Mouse (Mus musculus) left cerebral cortex, adult 8-10 months (tissue): ENCODE measurements around the gene Rasal3. TPM values are rescaled to one million over a fixed set of nuclear protein-coding genes. Genes with fewer than 3 reads are reported as not detected.

Source experiments
- DNase-seq, 2 experiments: peaks; one replicate each; pipeline ENCODE4 v3.0.0; 2022; ENCODE audit warnings: low spot score in 2 of 2
- microRNA-seq, 2 experiments: library from miRNA; unstranded; fragments of <30 nt; microRNA quantifications; one replicate each; pipeline ENCODE4 v1.2.0; 2022
- total RNA-seq, 4 experiments: library from RNA; stranded (reverse); gene quantifications; 2 replicates each; pipeline ENCODE4 v1.2.4; 2022

The Rasal3 gene
- total RNA-seq, 4 experiments from 2014 or later: 3.8 to 11.5 (median 7.6) TPM

DNA sequence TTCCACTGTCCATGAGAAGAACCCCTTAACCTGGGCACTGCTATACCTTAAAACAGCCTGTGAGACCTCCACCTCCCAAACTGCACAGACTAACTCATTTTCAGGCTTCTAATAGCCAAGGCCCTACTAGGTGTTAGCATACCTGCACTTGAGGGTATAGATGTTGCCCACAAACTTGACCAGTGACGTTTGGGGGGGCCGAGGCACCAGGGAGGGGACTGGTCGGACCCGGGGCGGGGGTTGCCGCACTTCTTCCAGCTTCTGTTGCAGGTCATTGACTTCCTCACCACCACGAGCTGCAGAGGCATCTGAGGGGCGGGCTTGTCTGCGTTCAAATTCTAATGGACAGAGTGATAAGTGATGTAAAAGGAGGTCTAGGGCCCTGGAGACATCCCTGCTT lies 47.1 kb downstream of the Rasal3 start:
- DNase-seq: peak in 1 of 2 experiments; percentile 12

DNA sequence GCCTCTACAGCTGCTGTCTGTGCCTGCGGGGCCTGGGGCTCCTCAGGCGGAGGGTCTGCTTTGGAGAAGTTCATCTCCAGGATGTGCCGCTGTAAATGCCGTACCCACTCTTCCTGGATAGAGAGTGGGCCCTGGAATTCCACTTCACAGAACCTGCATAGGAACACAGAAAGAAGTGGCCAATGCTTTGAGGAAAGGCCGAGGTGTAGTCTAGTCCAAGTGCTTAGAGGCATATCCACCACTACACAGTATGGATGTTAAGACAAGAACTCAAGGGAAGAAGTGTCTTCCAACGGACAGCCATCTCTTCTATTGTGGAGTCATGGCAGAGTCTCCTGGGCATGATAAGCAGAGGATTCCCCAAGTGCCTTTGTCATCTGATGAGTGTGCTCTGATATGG lies 48.4 kb downstream of the Rasal3 start:
- DNase-seq: no peak

DNA sequence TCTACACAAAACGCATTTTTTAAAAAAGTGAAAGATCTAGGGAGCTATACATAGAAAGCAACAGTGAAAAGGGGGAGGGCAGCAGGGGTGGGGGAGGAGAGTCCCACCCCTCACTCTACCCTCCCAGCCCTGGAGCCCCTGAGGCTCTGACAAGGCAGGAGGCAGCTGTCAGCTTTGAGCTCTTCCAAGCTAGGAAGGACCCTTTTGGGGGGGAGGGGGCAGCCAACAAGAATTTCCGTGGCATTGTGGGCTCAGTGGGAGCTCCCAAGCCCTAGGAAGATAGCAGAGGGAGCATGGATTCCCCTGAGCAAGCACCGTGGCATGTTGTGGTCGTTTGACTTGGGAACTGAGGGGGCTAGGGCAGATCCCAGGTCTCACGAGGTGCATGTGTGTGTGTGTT lies 49.2 kb downstream of the Rasal3 start:
- no peak for DNase-seq

DNA sequence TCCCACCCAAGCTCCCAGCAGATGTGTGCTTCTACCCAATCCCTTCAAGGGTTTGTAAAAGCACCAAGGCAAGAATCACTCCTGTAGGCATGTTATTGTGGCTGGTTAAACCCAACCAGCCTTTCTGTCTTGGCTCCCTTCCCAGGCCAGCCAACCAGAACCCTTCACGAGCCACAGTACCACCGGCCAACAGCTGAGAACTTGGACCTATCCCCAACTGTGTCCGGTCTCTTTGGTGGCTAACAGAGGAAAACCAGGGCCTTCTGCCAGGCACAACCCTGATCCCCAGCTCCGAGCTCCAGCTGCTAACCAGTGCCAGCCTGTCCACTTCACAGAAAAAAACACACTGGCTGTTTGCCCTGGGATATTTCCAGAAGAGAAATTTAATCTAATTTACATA lies 49.7 kb downstream of the Rasal3 start:
- DNase-seq: peak in 1 of 2 experiments; percentile 81

DNA sequence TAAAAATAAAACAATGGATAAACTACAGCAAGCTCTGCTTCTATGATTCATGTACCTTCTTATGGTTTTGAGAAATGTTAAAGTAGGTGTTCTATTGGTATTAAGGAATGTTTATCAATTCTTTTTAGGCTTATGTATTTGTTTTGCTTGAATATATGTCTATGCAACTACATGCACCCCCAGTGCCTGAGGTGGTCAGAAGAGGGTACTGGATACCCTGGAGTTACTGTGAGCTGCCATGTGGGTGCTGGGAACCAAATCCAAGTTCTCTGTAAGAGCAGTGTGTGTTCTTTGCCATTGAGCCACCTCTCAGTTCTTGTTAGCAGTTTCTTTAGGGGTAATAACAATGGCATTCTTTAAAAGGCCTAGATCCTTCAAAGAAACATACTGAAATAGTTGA lies 51.7 kb downstream of the Rasal3 start:
- no peak for DNase-seq

GRCm38 (mm10) chr17:32351269-32351668 lies 52.1 kb downstream of the Rasal3 start:
- DNase-seq: no peak

DNA sequence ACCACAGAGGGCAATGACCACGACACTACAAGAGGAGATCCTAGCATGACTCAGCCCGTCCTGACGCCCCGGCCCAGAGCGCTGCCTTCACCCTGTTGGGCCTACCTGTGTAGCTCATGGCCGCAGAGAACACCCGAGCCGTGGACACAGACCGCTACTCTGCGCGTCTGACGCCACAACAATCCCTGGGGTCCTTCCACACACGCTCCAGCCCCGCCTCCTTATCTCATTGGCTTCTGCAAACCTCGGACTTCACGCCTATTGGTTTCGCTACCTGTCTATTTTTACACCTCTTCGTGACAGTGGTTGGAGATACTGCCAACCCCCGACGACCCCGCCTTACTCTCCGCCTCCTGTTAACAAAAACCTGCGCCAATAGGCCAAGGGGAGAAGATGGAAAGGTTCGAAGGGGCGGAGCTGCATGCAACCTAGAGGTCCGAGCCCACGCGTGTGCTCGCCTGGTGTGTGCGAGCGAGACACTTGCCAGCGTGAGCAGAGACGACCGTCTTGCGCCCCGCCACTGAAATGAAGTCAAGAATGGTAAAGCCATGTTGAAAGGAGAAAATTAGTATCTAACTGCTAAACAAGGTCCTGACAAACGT lies 52.9 kb downstream of the Rasal3 start, which contains the start of gene Akap8l:
Akap8l (minus strand) TSS at position 226 of the 602 bp plus-strand sequence.
- DNase-seq: peak; percentile 94 to 99

- peak in 1 of 2 experiments; percentile 53 for DNase-seq
Observed at GRCm38 (mm10) chr17:32349851-32350381, 53.5 kb downstream of the Rasal3 start.

- DNase-seq: no peak
Observed at GRCm38 (mm10) chr17:32349037-32349732, 54.2 kb downstream of the Rasal3 start.

- DNase-seq: no peak
Observed at GRCm38 (mm10) chr17:32348406-32348805, 55.0 kb downstream of the Rasal3 start.

DNA sequence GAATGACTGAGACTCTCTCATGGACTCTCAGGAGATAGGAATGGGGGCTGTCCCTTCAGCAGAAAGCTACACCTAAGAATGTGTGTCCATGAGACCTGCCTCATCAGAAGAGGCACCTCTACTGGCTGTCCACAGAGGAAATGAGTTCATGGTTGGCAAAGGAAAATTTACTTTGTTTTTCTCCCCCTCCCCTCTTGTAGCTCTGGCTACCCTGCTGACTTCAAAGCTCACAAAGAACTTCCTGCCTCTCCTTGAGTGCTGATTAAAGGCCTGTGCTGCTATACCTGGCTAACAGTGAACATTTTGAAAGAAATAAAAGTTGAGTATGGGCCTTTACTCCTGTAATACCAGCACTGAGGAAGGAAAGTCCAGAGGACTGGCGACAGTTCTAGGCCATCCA lies 62.3 kb downstream of the Rasal3 start:
- DNase-seq: no peak

Small RNA genes within 50 kb of the gene (microRNA-seq; reads per million reads assigned to microRNA genes)
- gene Gm22201: 0 reads per million in 2 experiments

Other genes starting within 250 kb of the Rasal3 start
- gene Notch3, start 236.7 kb downstream of the Rasal3 start, total RNA-seq: 10 to 100 TPM in 2 of 4 experiments, 1 to 10 TPM in 2; 8.6 to 12.2 (median 9.7) TPM
- under 1 TPM in 3 of 4 experiments, not detected in 1; 0.21 to 0.39 (median 0.23) TPM for gene Ephx3, start 214.0 kb downstream of the Rasal3 start, total RNA-seq
- 100 to 1,000 TPM in 2 of 4 experiments, 10 to 100 TPM in 2; 97.6 to 116 (median 102) TPM for gene Brd4, start 118.9 kb downstream of the Rasal3 start, total RNA-seq
- gene Akap8, start 82.3 kb downstream of the Rasal3 start, total RNA-seq: 10 to 100 TPM; 78.4 to 92.7 (median 90.7) TPM
- 100 to 1,000 TPM; 184 to 217 (median 195) TPM for gene Akap8l, start 53.0 kb downstream of the Rasal3 start, total RNA-seq
- 10 to 100 TPM; 46.6 to 50.3 (median 49.1) TPM for gene Wiz, start 14.1 kb downstream of the Rasal3 start, total RNA-seq
- not detected for gene Pglyrp2, start 20.6 kb upstream of the Rasal3 start, total RNA-seq
- gene Cyp4f39, start 49.1 kb upstream of the Rasal3 start, total RNA-seq: not detected
- gene Cyp4f17, start 102.5 kb upstream of the Rasal3 start, total RNA-seq: 1 to 10 TPM; 3.9 to 6.4 (median 4.6) TPM
- 1 to 10 TPM; 4.8 to 7.1 (median 6.4) TPM for gene Cyp4f16, start 133.0 kb upstream of the Rasal3 start, total RNA-seq
- gene Cyp4f37, start 217.7 kb upstream of the Rasal3 start, total RNA-seq: not detected